Mouse (Mus musculus) right cerebral cortex, postnatal 14 days (tissue): ENCODE results near the gene Pdzk1.

Source experiments
- DNase-seq: peaks from one replicate; pipeline ENCODE4 v3.0.0; 2022

The Pdzk1 gene

GRCm38 (mm10) chr3:96902336-96902999 is 73.4 kb downstream of the Pdzk1 start:
- no peak for DNase-seq

GRCm38 (mm10) chr3:96904393-96904792 is 75.3 kb downstream of the Pdzk1 start, which contains the start of gene Gja5:
Gene Gja5 (plus strand): TSS chr3:96904693.
- DNase-seq = no peak

GRCm38 (mm10) chr3:96904851-96905541 is 75.9 kb downstream of the Pdzk1 start, which contains the start of gene Gpr89:
Gene Gpr89 (minus strand): TSS chr3:96905346.
- peak; percentile 94 for DNase-seq

GRCm38 (mm10) chr3:96905592-96905991 is 76.5 kb downstream of the Pdzk1 start:
- DNase-seq = no peak
